Mouse (Mus musculus): ENCODE data around the gene Pcsk5. TPM values are rescaled to one million over a fixed set of nuclear protein-coding genes. Genes with fewer than 3 reads are reported as not detected.

The Pcsk5 gene
- total RNA-seq, 1 experiment from 2014 or later = not detected

GRCm38 (mm10) chr19:17813449-17813990, 23.9 kb downstream of the Pcsk5 start:
- no peak for ATAC-seq (replicated peaks; ENCODE audit: low read depth, poor library complexity, severe bottlenecking)

- ATAC-seq (replicated peaks; ENCODE audit: low read depth, poor library complexity, severe bottlenecking) = no peak
These were observed 24.8 kb downstream of the Pcsk5 start for GRCm38 (mm10) chr19:17812661-17813060.

- no peak for ATAC-seq (replicated peaks; ENCODE audit: low read depth, poor library complexity, severe bottlenecking)
These were observed 30.8 kb downstream of the Pcsk5 start for GRCm38 (mm10) chr19:17806626-17807025.

GRCm38 (mm10) chr19:17800798-17801197, 36.6 kb downstream of the Pcsk5 start:
- ATAC-seq (replicated peaks; ENCODE audit: low read depth, poor library complexity, severe bottlenecking) = no peak

- ATAC-seq (replicated peaks; ENCODE audit: low read depth, poor library complexity, severe bottlenecking) = no peak
These were observed 37.8 kb downstream of the Pcsk5 start for GRCm38 (mm10) chr19:17799419-17800185.

GRCm38 (mm10) chr19:17793457-17793856, 44.0 kb downstream of the Pcsk5 start:
- ATAC-seq (replicated peaks; ENCODE audit: low read depth, poor library complexity, severe bottlenecking) = no peak

- ATAC-seq (replicated peaks; ENCODE audit: low read depth, poor library complexity, severe bottlenecking) = no peak
These were observed 45.9 kb downstream of the Pcsk5 start for GRCm38 (mm10) chr19:17791485-17792052.

- ATAC-seq (replicated peaks; ENCODE audit: low read depth, poor library complexity, severe bottlenecking) = no peak
These were observed 48.7 kb downstream of the Pcsk5 start for GRCm38 (mm10) chr19:17788617-17789317.

- ATAC-seq (replicated peaks; ENCODE audit: low read depth, poor library complexity, severe bottlenecking) = no peak
These were observed 50.7 kb downstream of the Pcsk5 start for GRCm38 (mm10) chr19:17786744-17787143.

GRCm38 (mm10) chr19:17784401-17785192, 52.8 kb downstream of the Pcsk5 start:
- ATAC-seq (replicated peaks; ENCODE audit: low read depth, poor library complexity, severe bottlenecking) = no peak

GRCm38 (mm10) chr19:17783231-17783630, 54.2 kb downstream of the Pcsk5 start:
- no peak for ATAC-seq (replicated peaks; ENCODE audit: low read depth, poor library complexity, severe bottlenecking)

- no peak for ATAC-seq (replicated peaks; ENCODE audit: low read depth, poor library complexity, severe bottlenecking)
These were observed 56.1 kb downstream of the Pcsk5 start for GRCm38 (mm10) chr19:17781323-17781722.

- no peak for ATAC-seq (replicated peaks; ENCODE audit: low read depth, poor library complexity, severe bottlenecking)
These were observed 61.5 kb downstream of the Pcsk5 start for GRCm38 (mm10) chr19:17775943-17776342.

GRCm38 (mm10) chr19:17775097-17775496, 62.3 kb downstream of the Pcsk5 start:
- no peak for ATAC-seq (replicated peaks; ENCODE audit: low read depth, poor library complexity, severe bottlenecking)

GRCm38 (mm10) chr19:17774061-17774460, 63.4 kb downstream of the Pcsk5 start:
- no peak for ATAC-seq (replicated peaks; ENCODE audit: low read depth, poor library complexity, severe bottlenecking)

GRCm38 (mm10) chr19:17769610-17770399, 67.6 kb downstream of the Pcsk5 start:
- no peak for ATAC-seq (replicated peaks; ENCODE audit: low read depth, poor library complexity, severe bottlenecking)

- no peak for ATAC-seq (replicated peaks; ENCODE audit: low read depth, poor library complexity, severe bottlenecking)
These were observed 72.4 kb downstream of the Pcsk5 start for GRCm38 (mm10) chr19:17765001-17765400.

- no peak for ATAC-seq (replicated peaks; ENCODE audit: low read depth, poor library complexity, severe bottlenecking)
These were observed 74.7 kb downstream of the Pcsk5 start for GRCm38 (mm10) chr19:17762740-17763139.

GRCm38 (mm10) chr19:17761678-17762077, 75.8 kb downstream of the Pcsk5 start:
- ATAC-seq (replicated peaks; ENCODE audit: low read depth, poor library complexity, severe bottlenecking) = no peak
